Mouse (Mus musculus): ENCODE measurements around the gene Ppp1r16b. TPM values are rescaled to one million over a fixed set of nuclear protein-coding genes. Genes with fewer than 3 reads are reported as not detected.

The Ppp1r16b gene
- polyA plus RNA-seq, 1 experiment from 2014 or later = 2.2 TPM

GRCm38 (mm10) chr2:158722135-158722534, 56.9 kb downstream of the Ppp1r16b start:
- H3K4me1 ChIP-seq (ENCODE audit: control insufficient read depth, insufficient read depth, low read length) = no peaks in the 10 kb centered on the region
- 71% methylated on average over 4 of the region's 4 CpGs for WGBS
- ATAC-seq (replicated peaks; ENCODE audit: insufficient number of reproducible peaks, low FRiP score, low TSS enrichment, low read depth) (no peak), DNase-seq (ENCODE audit: low spot score) (no peak)
- H3K27me3 ChIP-seq (ENCODE audit: control insufficient read depth, insufficient read depth, low read length) = no peaks in the 10 kb centered on the region
- H3K9ac ChIP-seq (replicated peaks; ENCODE audit: low read length) = no peak overlapping the region
- no peak overlapping the region for H3K4me3 ChIP-seq (ENCODE audit: low read depth, low read length)
- no peaks in the 10 kb centered on the region for H3K9me3 ChIP-seq (replicated peaks; ENCODE audit: control insufficient read depth, low read length)
- no peaks in the 10 kb centered on the region for H3K36me3 ChIP-seq (replicated peaks; ENCODE audit: control insufficient read depth, insufficient read depth, low read depth, low read length)
- no peak overlapping the region for H3K4me2 ChIP-seq (ENCODE audit: low read depth, low read length)
- H3K27ac ChIP-seq (replicated peaks; ENCODE audit: low read depth, low read length) = no peak overlapping the region

GRCm38 (mm10) chr2:158722991-158723551, 57.9 kb downstream of the Ppp1r16b start:
- Histone ChIP-seq H3K36me3 (replicated peaks; ENCODE audit: control insufficient read depth, insufficient read depth, low read depth, low read length) (no peaks in the 10 kb centered on the region), H3K27me3 (ENCODE audit: control insufficient read depth, insufficient read depth, low read length) (no peaks in the 10 kb centered on the region), H3K9me3 (replicated peaks; ENCODE audit: control insufficient read depth, low read length) (no peaks in the 10 kb centered on the region), H3K9ac (replicated peaks; ENCODE audit: low read length) (no peak overlapping the region), H3K4me3 (ENCODE audit: low read depth, low read length) (no peak overlapping the region), H3K4me2 (ENCODE audit: low read depth, low read length) (no peak overlapping the region), H3K27ac (replicated peaks; ENCODE audit: low read depth, low read length) (no peak overlapping the region), H3K4me1 (ENCODE audit: control insufficient read depth, insufficient read depth, low read length) (no peaks in the 10 kb centered on the region)
- ATAC-seq (replicated peaks; ENCODE audit: insufficient number of reproducible peaks, low FRiP score, low TSS enrichment, low read depth) (no peak), DNase-seq (ENCODE audit: low spot score) (no peak)
- 49% methylated on average over 6 of the region's 6 CpGs for WGBS

GRCm38 (mm10) chr2:158723806-158724205, 58.6 kb downstream of the Ppp1r16b start:
- Histone ChIP-seq H3K4me2 (ENCODE audit: low read depth, low read length) (no peak overlapping the region), H3K4me3 (ENCODE audit: low read depth, low read length) (no peak overlapping the region), H3K9ac (replicated peaks; ENCODE audit: low read length) (no peak overlapping the region), H3K27ac (replicated peaks; ENCODE audit: low read depth, low read length) (no peak overlapping the region), H3K9me3 (replicated peaks; ENCODE audit: control insufficient read depth, low read length) (no peaks in the 10 kb centered on the region), H3K4me1 (ENCODE audit: control insufficient read depth, insufficient read depth, low read length) (no peaks in the 10 kb centered on the region), H3K27me3 (ENCODE audit: control insufficient read depth, insufficient read depth, low read length) (no peaks in the 10 kb centered on the region), H3K36me3 (replicated peaks; ENCODE audit: control insufficient read depth, insufficient read depth, low read depth, low read length) (no peaks in the 10 kb centered on the region)
- 61% methylated on average over 6 of the region's 6 CpGs for WGBS
- ATAC-seq (replicated peaks; ENCODE audit: insufficient number of reproducible peaks, low FRiP score, low TSS enrichment, low read depth) (no peak), DNase-seq (ENCODE audit: low spot score) (no peak)

- no peak for ATAC-seq (replicated peaks; ENCODE audit: insufficient number of reproducible peaks, low FRiP score, low TSS enrichment, low read depth)
- no peak overlapping the region for H3K4me3 ChIP-seq (ENCODE audit: low read depth, low read length)
- no peaks in the 10 kb centered on the region for H3K27me3 ChIP-seq (ENCODE audit: control insufficient read depth, insufficient read depth, low read length)
- 68% methylated on average over 6 of the region's 6 CpGs for WGBS
- no peak overlapping the region for H3K27ac ChIP-seq (replicated peaks; ENCODE audit: low read depth, low read length)
- H3K36me3 ChIP-seq (replicated peaks; ENCODE audit: control insufficient read depth, insufficient read depth, low read depth, low read length) = no peaks in the 10 kb centered on the region
- H3K4me2 ChIP-seq (ENCODE audit: low read depth, low read length) = no peak overlapping the region
- no peak for DNase-seq (ENCODE audit: low spot score)
- H3K9ac ChIP-seq (replicated peaks; ENCODE audit: low read length) = no peak overlapping the region
- no peaks in the 10 kb centered on the region for H3K4me1 ChIP-seq (ENCODE audit: control insufficient read depth, insufficient read depth, low read length)
- no peaks in the 10 kb centered on the region for H3K9me3 ChIP-seq (replicated peaks; ENCODE audit: control insufficient read depth, low read length)
Measured at GRCm38 (mm10) chr2:158726252-158726651, 61.1 kb downstream of the Ppp1r16b start.

- 43% methylated on average over 7 of the region's 7 CpGs for WGBS
- Histone ChIP-seq H3K9me3 (replicated peaks; ENCODE audit: control insufficient read depth, low read length) (no peaks in the 10 kb centered on the region), H3K27me3 (ENCODE audit: control insufficient read depth, insufficient read depth, low read length) (no peaks in the 10 kb centered on the region), H3K4me3 (ENCODE audit: low read depth, low read length) (no peak overlapping the region), H3K27ac (replicated peaks; ENCODE audit: low read depth, low read length) (no peak overlapping the region), H3K4me1 (ENCODE audit: control insufficient read depth, insufficient read depth, low read length) (no peaks in the 10 kb centered on the region), H3K36me3 (replicated peaks; ENCODE audit: control insufficient read depth, insufficient read depth, low read depth, low read length) (no peaks in the 10 kb centered on the region), H3K9ac (replicated peaks; ENCODE audit: low read length) (no peak overlapping the region), H3K4me2 (ENCODE audit: low read depth, low read length) (no peak overlapping the region)
- DNase-seq (ENCODE audit: low spot score) (peak; percentile 47), ATAC-seq (replicated peaks; ENCODE audit: insufficient number of reproducible peaks, low FRiP score, low TSS enrichment, low read depth) (no peak)
Measured at GRCm38 (mm10) chr2:158728061-158728815, 63.0 kb downstream of the Ppp1r16b start.

GRCm38 (mm10) chr2:158730896-158731295, 65.7 kb downstream of the Ppp1r16b start:
- no peak overlapping the region for H3K9ac ChIP-seq (replicated peaks; ENCODE audit: low read length)
- H3K36me3 ChIP-seq (replicated peaks; ENCODE audit: control insufficient read depth, insufficient read depth, low read depth, low read length) = no peaks in the 10 kb centered on the region
- no peak overlapping the region for H3K27ac ChIP-seq (replicated peaks; ENCODE audit: low read depth, low read length)
- H3K9me3 ChIP-seq (replicated peaks; ENCODE audit: control insufficient read depth, low read length) = no peaks in the 10 kb centered on the region
- no peak overlapping the region for H3K4me3 ChIP-seq (ENCODE audit: low read depth, low read length)
- H3K4me1 ChIP-seq (ENCODE audit: control insufficient read depth, insufficient read depth, low read length) = no peaks in the 10 kb centered on the region
- no peaks in the 10 kb centered on the region for H3K27me3 ChIP-seq (ENCODE audit: control insufficient read depth, insufficient read depth, low read length)
- no peak overlapping the region for H3K4me2 ChIP-seq (ENCODE audit: low read depth, low read length)
- 68% methylated on average over 3 of the region's 3 CpGs for WGBS
- ATAC-seq (replicated peaks; ENCODE audit: insufficient number of reproducible peaks, low FRiP score, low TSS enrichment, low read depth) (no peak), DNase-seq (ENCODE audit: low spot score) (no peak)

- 85% methylated on average over 9 of the region's 9 CpGs for WGBS
- ATAC-seq (replicated peaks; ENCODE audit: insufficient number of reproducible peaks, low FRiP score, low TSS enrichment, low read depth) (no peak), DNase-seq (ENCODE audit: low spot score) (no peak)
- Histone ChIP-seq H3K4me1 (ENCODE audit: control insufficient read depth, insufficient read depth, low read length) (no peaks in the 10 kb centered on the region), H3K27me3 (ENCODE audit: control insufficient read depth, insufficient read depth, low read length) (no peaks in the 10 kb centered on the region), H3K9ac (replicated peaks; ENCODE audit: low read length) (no peak overlapping the region), H3K4me2 (ENCODE audit: low read depth, low read length) (no peak overlapping the region), H3K36me3 (replicated peaks; ENCODE audit: control insufficient read depth, insufficient read depth, low read depth, low read length) (no peaks in the 10 kb centered on the region), H3K27ac (replicated peaks; ENCODE audit: low read depth, low read length) (no peak overlapping the region), H3K4me3 (ENCODE audit: low read depth, low read length) (no peak overlapping the region), H3K9me3 (replicated peaks; ENCODE audit: control insufficient read depth, low read length) (no peaks in the 10 kb centered on the region)
Measured at GRCm38 (mm10) chr2:158732521-158732920, 67.3 kb downstream of the Ppp1r16b start.

GRCm38 (mm10) chr2:158733136-158733535, 67.9 kb downstream of the Ppp1r16b start:
- Histone ChIP-seq H3K4me2 (ENCODE audit: low read depth, low read length) (no peak overlapping the region), H3K4me1 (ENCODE audit: control insufficient read depth, insufficient read depth, low read length) (no peaks in the 10 kb centered on the region), H3K4me3 (ENCODE audit: low read depth, low read length) (no peak overlapping the region), H3K36me3 (replicated peaks; ENCODE audit: control insufficient read depth, insufficient read depth, low read depth, low read length) (no peaks in the 10 kb centered on the region), H3K9me3 (replicated peaks; ENCODE audit: control insufficient read depth, low read length) (no peaks in the 10 kb centered on the region), H3K27me3 (ENCODE audit: control insufficient read depth, insufficient read depth, low read length) (no peaks in the 10 kb centered on the region), H3K9ac (replicated peaks; ENCODE audit: low read length) (no peak overlapping the region), H3K27ac (replicated peaks; ENCODE audit: low read depth, low read length) (no peak overlapping the region)
- DNase-seq (ENCODE audit: low spot score) = no peak
- 74% methylated on average over 4 of the region's 4 CpGs for WGBS
- no peak for ATAC-seq (replicated peaks; ENCODE audit: insufficient number of reproducible peaks, low FRiP score, low TSS enrichment, low read depth)
